In genomic region chr10:63385897-63386296, GRCm38 (mm10) we compare ENCODE assay signal across 7 mouse cellular contexts. TPM values are rescaled to one million over a fixed set of nuclear protein-coding genes. Genes with fewer than 3 reads are reported as not detected.
DNase-seq lines count a peak whose midpoint lies in the region; ATAC-seq and TF ChIP-seq lines count a peak whose summit lies in the region.
"Not testable (repeated sequence)": the region's sequence is repeated elsewhere in the genome, so short reads cannot be mapped to it uniquely, and the experiment has no call there.

No protein-coding gene starts in this region.

- peak overlapping the region; percentile 63 for H3K4me2 ChIP-seq in embryonic facial prominence, embryonic 15.5 days (replicated peaks)
- H3K4me2 ChIP-seq in hindbrain, embryonic 13.5 days: peak overlapping the region; percentile 74
- peak overlapping the region; percentile 86 for H3K4me2 ChIP-seq in kidney, postnatal 0 days (ENCODE audit: low read length)
- H3K4me2 ChIP-seq in liver, embryonic 14.5 days (ENCODE audit: low read depth): peak overlapping the region; percentile 86
- H3K4me2 ChIP-seq in midbrain, embryonic 12.5 days (replicated peaks): peak overlapping the region; percentile 71

- peak overlapping the region; percentile 60 for H3K4me3 ChIP-seq in embryonic facial prominence, embryonic 15.5 days (replicated peaks)
- H3K4me3 ChIP-seq in hindbrain, embryonic 13.5 days: peak overlapping the region; percentile 60
- H3K4me3 ChIP-seq in kidney, postnatal 0 days (replicated peaks; ENCODE audit: low read depth, low read length): peak overlapping the region; percentile 61; the same call in 1 of the 2 replicates
- H3K4me3 ChIP-seq in liver, embryonic 14.5 days (ENCODE audit: insufficient read depth in 1 of 2, low read depth in 2 of 2, low read length in 2 of 2): peak overlapping the region in 1 of 2 experiments; percentile 59; a peak in 2 of 4 replicates
- peak overlapping the region; percentile 59 for H3K4me3 ChIP-seq in midbrain, embryonic 12.5 days
- peak overlapping the region; percentile 62 for H3K4me3 ChIP-seq in olfactory bulb, adult 2 months (ENCODE audit: insufficient read depth, low read depth, low read length)

- H3K9ac ChIP-seq in embryonic facial prominence, embryonic 15.5 days; hindbrain, embryonic 13.5 days; kidney, postnatal 0 days (ENCODE audit: low read depth, low read length); midbrain, embryonic 12.5 days (replicated peaks): not testable (repeated sequence)
- H3K9ac ChIP-seq in liver, embryonic 14.5 days (replicated peaks): peak overlapping the region; percentile 73

- not testable (repeated sequence) for TF ChIP-seq POLR2A in olfactory bulb, adult 2 months (IDR thresholded peaks at IDR 0.05; ENCODE audit: insufficient read depth, low read depth, low read length)

- not testable (repeated sequence) for H3K36me3 ChIP-seq in embryonic facial prominence, embryonic 15.5 days; hindbrain, embryonic 13.5 days; kidney, postnatal 0 days (ENCODE audit: insufficient read depth, low read length); liver, embryonic 14.5 days (replicated peaks; ENCODE audit: control insufficient read depth, insufficient read depth, low read depth); midbrain, embryonic 12.5 days

- DNase-seq in heart, adult 11 months: peak; percentile 4
- not testable (repeated sequence) for DNase-seq in kidney, postnatal 0 days (ENCODE audit: low spot score); liver, embryonic 14.5 days (ENCODE audit: low read depth in 3 of 3, low spot score in 3 of 3)

- H3K4me1 ChIP-seq in embryonic facial prominence, embryonic 15.5 days; kidney, postnatal 0 days (replicated peaks; ENCODE audit: insufficient read depth, low read length); midbrain, embryonic 12.5 days; olfactory bulb, adult 2 months (ENCODE audit: control insufficient read depth, insufficient read depth, low read length): not testable (repeated sequence)
- peaks cover 12% of the 10 kb centered on the region for H3K4me1 ChIP-seq in hindbrain, embryonic 13.5 days (replicated peaks)
- H3K4me1 ChIP-seq in liver, embryonic 14.5 days (replicated peaks; ENCODE audit: control insufficient read depth in 2 of 2, insufficient read depth in 2 of 2, low read length in 1 of 2): peaks cover 2 to 15% of the 10 kb centered on the region in 2 experiments

- ATAC-seq in embryonic facial prominence, embryonic 15.5 days (ENCODE audit: insufficient number of reproducible peaks, low FRiP score, low TSS enrichment, low read depth); hindbrain, embryonic 13.5 days (ENCODE audit: low FRiP score); kidney, postnatal 0 days (replicated peaks; ENCODE audit: low FRiP score, low read depth); liver, embryonic 14.5 days (ENCODE audit: insufficient read depth); midbrain, embryonic 12.5 days (ENCODE audit: low FRiP score, low read depth): not testable (repeated sequence)

- H3K27ac ChIP-seq in embryonic facial prominence, embryonic 15.5 days (replicated peaks); hindbrain, embryonic 13.5 days; kidney, postnatal 0 days; midbrain, embryonic 12.5 days (replicated peaks); olfactory bulb, adult 2 months (ENCODE audit: insufficient read depth, low read depth, low read length): not testable (repeated sequence)
- H3K27ac ChIP-seq in liver, embryonic 14.5 days: peak overlapping the region; percentile 59

- not testable (repeated sequence) for H3K9me3 ChIP-seq in embryonic facial prominence, embryonic 15.5 days (replicated peaks); hindbrain, embryonic 13.5 days; kidney, postnatal 0 days (replicated peaks; ENCODE audit: low read length); liver, embryonic 14.5 days (ENCODE audit: control insufficient read depth, low read length); midbrain, embryonic 12.5 days

- TF ChIP-seq EP300 in liver, embryonic 14.5 days (IDR thresholded peaks at IDR 0.05; ENCODE audit: low read depth): not testable (repeated sequence)

- 19% methylated on average over 5 of the region's 5 CpGs for WGBS in embryonic facial prominence, embryonic 15.5 days
- 29% methylated on average over 5 of the region's 5 CpGs for WGBS in hindbrain, embryonic 13.5 days
- WGBS in kidney, postnatal 0 days: 16% methylated on average over 5 of the region's 5 CpGs
- 21% methylated on average over 5 of the region's 5 CpGs for WGBS in liver, embryonic 14.5 days (ENCODE audit: insufficient replicate concordance)
- WGBS in midbrain, embryonic 12.5 days: 28% methylated on average over 5 of the region's 5 CpGs
- 22% methylated on average over 5 of the region's 5 CpGs for WGBS in olfactory bulb, adult 2 months

- H3K27me3 ChIP-seq in embryonic facial prominence, embryonic 15.5 days; hindbrain, embryonic 13.5 days; kidney, postnatal 0 days (ENCODE audit: insufficient read depth, low read length); liver, embryonic 14.5 days (ENCODE audit: control insufficient read depth, insufficient read depth, low read length): not testable (repeated sequence)
- peaks cover 12% of the 10 kb centered on the region for H3K27me3 ChIP-seq in midbrain, embryonic 12.5 days

- TF ChIP-seq CTCF in kidney, postnatal 0 days (IDR thresholded peaks at IDR 0.05; ENCODE audit: low read depth); liver, embryonic 14.5 days (IDR thresholded peaks at IDR 0.05; ENCODE audit: low read depth); olfactory bulb, adult 2 months (IDR thresholded peaks at IDR 0.05; ENCODE audit: insufficient read depth, low read depth, low read length): not testable (repeated sequence)

RNA-seq across cellular contexts. Expression of gene Dnajc12, which starts 3.7 kb away (rescaled TPM):
- polyA plus RNA-seq in embryonic facial prominence, embryonic 15.5 days (2015; fragmentation: Nextera tagmentation; extraction: Ambion mirVana): 11.4 and 12.8 TPM in 2 replicates
- polyA plus RNA-seq in hindbrain, embryonic 13.5 days (2015; fragmentation: Nextera tagmentation; extraction: Ambion mirVana): 19.2 and 20.6 TPM in 2 replicates
- 18.4 and 19.9 TPM in 2 replicates for polyA plus RNA-seq in kidney, postnatal 0 days (2015; fragmentation: Nextera tagmentation; extraction: Ambion mirVana)
- 2.4 and 8.3 TPM in 2 replicates for polyA plus RNA-seq in liver, embryonic 14.5 days (2012; rRNA removed)
- 16.3 and 20.1 TPM in 2 replicates for polyA plus RNA-seq in liver, embryonic 14.5 days (2014; fragmentation: Nextera tagmentation; extraction: Ambion mirVana)
- polyA plus RNA-seq in midbrain, embryonic 12.5 days (2016; fragmentation: Nextera tagmentation; extraction: Ambion mirVana): 14.2 and 14.8 TPM in 2 replicates
- not detected in 2 replicates for polyA plus RNA-seq in olfactory bulb, adult 2 months (2012; ENCODE audit: insufficient read depth, insufficient read length, low replicate concordance, missing spikeins)

RNA-seq across cellular contexts. Expression of gene Sirt1, which starts 4.4 kb away (rescaled TPM):
- polyA plus RNA-seq in embryonic facial prominence, embryonic 15.5 days (2015; fragmentation: Nextera tagmentation; extraction: Ambion mirVana): 4.5 and 5.6 TPM in 2 replicates
- 4.8 and 5.8 TPM in 2 replicates for polyA plus RNA-seq in hindbrain, embryonic 13.5 days (2015; fragmentation: Nextera tagmentation; extraction: Ambion mirVana)
- 5.8 and 6.7 TPM in 2 replicates for polyA plus RNA-seq in kidney, postnatal 0 days (2015; fragmentation: Nextera tagmentation; extraction: Ambion mirVana)
- polyA plus RNA-seq in liver, embryonic 14.5 days (2012; rRNA removed): 5.5 and 8.4 TPM in 2 replicates
- polyA plus RNA-seq in liver, embryonic 14.5 days (2014; fragmentation: Nextera tagmentation; extraction: Ambion mirVana): 3.8 and 4.7 TPM in 2 replicates
- 5.8 and 6.3 TPM in 2 replicates for polyA plus RNA-seq in midbrain, embryonic 12.5 days (2016; fragmentation: Nextera tagmentation; extraction: Ambion mirVana)
- not detected in 2 replicates for polyA plus RNA-seq in olfactory bulb, adult 2 months (2012; ENCODE audit: insufficient read depth, insufficient read length, low replicate concordance, missing spikeins)

RNA-seq across cellular contexts. Expression of gene Gm7075, which starts 35.7 kb away (rescaled TPM):
- polyA plus RNA-seq in embryonic facial prominence, embryonic 15.5 days (2015; fragmentation: Nextera tagmentation; extraction: Ambion mirVana): not detected in 2 replicates
- polyA plus RNA-seq in hindbrain, embryonic 13.5 days (2015; fragmentation: Nextera tagmentation; extraction: Ambion mirVana): not detected in 2 replicates
- not detected in 2 replicates for polyA plus RNA-seq in kidney, postnatal 0 days (2015; fragmentation: Nextera tagmentation; extraction: Ambion mirVana)
- 0.34 TPM in 1 of 2 replicates, not detected in the other for polyA plus RNA-seq in liver, embryonic 14.5 days (2012; rRNA removed)
- not detected in 2 replicates for polyA plus RNA-seq in liver, embryonic 14.5 days (2014; fragmentation: Nextera tagmentation; extraction: Ambion mirVana)
- not detected in 2 replicates for polyA plus RNA-seq in midbrain, embryonic 12.5 days (2016; fragmentation: Nextera tagmentation; extraction: Ambion mirVana)
- not detected in 2 replicates for polyA plus RNA-seq in olfactory bulb, adult 2 months (2012; ENCODE audit: insufficient read depth, insufficient read length, low replicate concordance, missing spikeins)

RNA-seq across cellular contexts. Expression of gene Ctnna3, which starts 44.0 kb away (rescaled TPM):
- 0.92 and 1.4 TPM in 2 replicates for polyA plus RNA-seq in embryonic facial prominence, embryonic 15.5 days (2015; fragmentation: Nextera tagmentation; extraction: Ambion mirVana)
- 1.2 and 1.4 TPM in 2 replicates for polyA plus RNA-seq in hindbrain, embryonic 13.5 days (2015; fragmentation: Nextera tagmentation; extraction: Ambion mirVana)
- 0.32 and 0.46 TPM in 2 replicates for polyA plus RNA-seq in kidney, postnatal 0 days (2015; fragmentation: Nextera tagmentation; extraction: Ambion mirVana)
- 0.01 and 0.03 TPM in 2 replicates for polyA plus RNA-seq in liver, embryonic 14.5 days (2012; rRNA removed)
- not detected in 2 replicates for polyA plus RNA-seq in liver, embryonic 14.5 days (2014; fragmentation: Nextera tagmentation; extraction: Ambion mirVana)
- 0.07 TPM in 1 of 2 replicates, not detected in the other for polyA plus RNA-seq in midbrain, embryonic 12.5 days (2016; fragmentation: Nextera tagmentation; extraction: Ambion mirVana)
- polyA plus RNA-seq in olfactory bulb, adult 2 months (2012; ENCODE audit: insufficient read depth, insufficient read length, low replicate concordance, missing spikeins): not detected in 2 replicates
